Comparison of ENCODE assay signal across 8 mouse cellular contexts in genomic region chr10:117628363-117629168, GRCm38 (mm10). TPM values are rescaled to one million over a fixed set of nuclear protein-coding genes. Genes with fewer than 3 reads are reported as not detected.
A peak's percentile ranks its signal among the peaks of the same experiment; 100 is the strongest.
DNase-seq lines count a peak whose midpoint lies in the region; ATAC-seq and TF ChIP-seq lines count a peak whose summit lies in the region.

No protein-coding gene starts in this region.

- WGBS in heart, embryonic 12.5 days = 3% methylated on average over 25 of the region's 25 CpGs
- WGBS in forebrain, embryonic 16.5 days = under 1% methylated on average over 25 of the region's 25 CpGs
- WGBS in liver, embryonic 16.5 days (ENCODE audit: insufficient replicate concordance) = 3% methylated on average over 25 of the region's 25 CpGs

- no peak for TF ChIP-seq CTCF in ES-Bruce4 (IDR thresholded peaks at IDR 0.05; ENCODE audit: low read depth, low read length)

- peak overlapping the region; percentile 59 for H3K4me3 ChIP-seq in heart, embryonic 12.5 days
- peak overlapping the region; percentile 65 for H3K4me3 ChIP-seq in ES-Bruce4 (ENCODE audit: low read depth, low read length)
- H3K4me3 ChIP-seq in forebrain, embryonic 16.5 days (replicated peaks; ENCODE audit: low read length) = peak overlapping the region; percentile 54
- H3K4me3 ChIP-seq in liver, embryonic 16.5 days (ENCODE audit: low read depth, low read length) = peak overlapping the region; percentile 60

- no peak for TF ChIP-seq POLR2A in ES-Bruce4 (IDR thresholded peaks at IDR 0.05; ENCODE audit: insufficient read depth, low read length)

- no peak for TF ChIP-seq EP300 in ES-Bruce4 (IDR thresholded peaks at IDR 0.05; ENCODE audit: insufficient read depth, low read depth, low read length)

- peaks cover 3% of the 10 kb centered on the region; the same call in 1 of the 2 replicates for H3K4me1 ChIP-seq in heart, embryonic 12.5 days (replicated peaks)
- H3K4me1 ChIP-seq in ES-Bruce4 (ENCODE audit: control insufficient read depth, insufficient read depth, low read length) = no peaks in the 10 kb centered on the region
- H3K4me1 ChIP-seq in forebrain, embryonic 16.5 days (replicated peaks; ENCODE audit: control insufficient read depth, insufficient read depth, low read length) = peaks cover 17% of the 10 kb centered on the region
- H3K4me1 ChIP-seq in liver, embryonic 16.5 days (ENCODE audit: control insufficient read depth, low read depth, low read length) = no peaks in the 10 kb centered on the region; the same call in 1 of the 2 replicates

- peak overlapping the region; percentile 97 for H3K4me2 ChIP-seq in heart, embryonic 12.5 days
- peak overlapping the region; percentile 97 for H3K4me2 ChIP-seq in forebrain, embryonic 16.5 days (ENCODE audit: low read length)
- peak overlapping the region; percentile 63 for H3K4me2 ChIP-seq in liver, embryonic 16.5 days (ENCODE audit: low read depth, low read length)

- H3K9me3 ChIP-seq in heart, embryonic 12.5 days (replicated peaks) = no peaks in the 10 kb centered on the region
- no peaks in the 10 kb centered on the region for H3K9me3 ChIP-seq in ES-Bruce4 (replicated peaks; ENCODE audit: control insufficient read depth, insufficient read depth, low read length, poor library complexity, severe bottlenecking)
- H3K9me3 ChIP-seq in forebrain, embryonic 16.5 days (ENCODE audit: control insufficient read depth, low read length) = no peaks in the 10 kb centered on the region
- H3K9me3 ChIP-seq in liver, embryonic 16.5 days (replicated peaks; ENCODE audit: control insufficient read depth, low read length) = no peaks in the 10 kb centered on the region

- no peak for ATAC-seq in heart, embryonic 12.5 days (ENCODE audit: insufficient number of reproducible peaks, low FRiP score)
- ATAC-seq in forebrain, embryonic 16.5 days = 0 out of 2 replicates have a peak, but pooled peaks have one; percentile 32
- ATAC-seq in liver, embryonic 16.5 days (ENCODE audit: low read depth) = peak; percentile 16

- no peak overlapping the region for H3K27ac ChIP-seq in heart, embryonic 12.5 days (ENCODE audit: poor library complexity, severe bottlenecking)
- no peak overlapping the region for H3K27ac ChIP-seq in ES-Bruce4 (ENCODE audit: insufficient read depth, low read length)
- no peak overlapping the region for H3K27ac ChIP-seq in forebrain, embryonic 16.5 days (ENCODE audit: low read length)
- peak overlapping the region; percentile 22 for H3K27ac ChIP-seq in liver, embryonic 16.5 days (ENCODE audit: low read length)

- peaks cover 51% of the 10 kb centered on the region for H3K27me3 ChIP-seq in heart, embryonic 12.5 days (replicated peaks)
- H3K27me3 ChIP-seq in ES-Bruce4 (ENCODE audit: control insufficient read depth, insufficient read depth, low read length, poor library complexity, severe bottlenecking) = peaks cover 12% of the 10 kb centered on the region
- H3K27me3 ChIP-seq in forebrain, embryonic 16.5 days (replicated peaks; ENCODE audit: control insufficient read depth, insufficient read depth, low read length) = peaks cover 40% of the 10 kb centered on the region
- peaks cover 33% of the 10 kb centered on the region for H3K27me3 ChIP-seq in liver, embryonic 16.5 days (ENCODE audit: control insufficient read depth, insufficient read depth, low read depth, low read length)

- intact Hi-C loops in heart, postnatal 25 days (cut with DNase I) = loop anchor here (5.0 kb wide), 1 partner anchor 171 kb away; no protein-coding TSS in a partner anchor

- peak overlapping the region; percentile 55 for H3K9ac ChIP-seq in heart, embryonic 12.5 days
- H3K9ac ChIP-seq in ES-Bruce4 (ENCODE audit: low read depth, poor library complexity, severe bottlenecking) = no peak overlapping the region
- H3K9ac ChIP-seq in forebrain, embryonic 16.5 days (replicated peaks; ENCODE audit: low read depth, low read length) = peak overlapping the region; percentile 45
- H3K9ac ChIP-seq in liver, embryonic 16.5 days (ENCODE audit: low read depth, low read length) = no peak overlapping the region

- no peak for DNase-seq in heart, postnatal 25 days (ENCODE audit: low spot score)
- no peak for DNase-seq in thymus, postnatal 4 days
- no peak for DNase-seq in spleen, postnatal 4 days (ENCODE audit: low spot score in 2 of 2)
- no peak for DNase-seq in gastrocnemius, adult 8-10 months (ENCODE audit: low spot score in 2 of 2)

- H3K36me3 ChIP-seq in heart, embryonic 12.5 days = no peaks in the 10 kb centered on the region
- no peaks in the 10 kb centered on the region for H3K36me3 ChIP-seq in ES-Bruce4 (ENCODE audit: control insufficient read depth, insufficient read depth, low read length, poor library complexity, severe bottlenecking)
- no peaks in the 10 kb centered on the region for H3K36me3 ChIP-seq in forebrain, embryonic 16.5 days (ENCODE audit: control insufficient read depth, insufficient read depth)
- H3K36me3 ChIP-seq in liver, embryonic 16.5 days (ENCODE audit: control insufficient read depth, insufficient read depth) = no peaks in the 10 kb centered on the region

RNA-seq across cellular contexts. Expression of gene Cpm, which starts 0.7 kb away (rescaled TPM):
- 1.5 and 2.5 TPM in 2 replicates for polyA plus RNA-seq in heart, embryonic 12.5 days (2016; fragmentation: Nextera tagmentation; extraction: Ambion mirVana)
- total RNA-seq in heart, postnatal 25 days (2021) = 1 to 10 TPM; 3.9 to 4.5 TPM
- polyA plus RNA-seq in ES-Bruce4 (2011; ENCODE audit: insufficient read depth, insufficient read length, low read depth, missing spikeins) = 6.7 and 7.0 TPM in 2 replicates
- 4.5 and 4.6 TPM in 2 replicates for polyA plus RNA-seq in forebrain, embryonic 16.5 days (2015; fragmentation: Nextera tagmentation; extraction: Ambion mirVana)
- polyA plus RNA-seq in liver, embryonic 16.5 days (2015; fragmentation: Nextera tagmentation; extraction: Ambion mirVana) = 47.0 and 61.6 TPM in 2 replicates
- total RNA-seq in gastrocnemius, adult 8-10 months (2022) = 1 to 10 TPM; 1.3 to 2.2 (median 1.5) TPM

Comparison
In these comparisons a context has a peak if more than half of its experiments do, and no peak if none do; other contexts are left out.
1. H3K9ac ChIP-seq: peak in heart, embryonic 12.5 days (single experiment) and forebrain, embryonic 16.5 days (single experiment); none in ES-Bruce4 (single experiment) and liver, embryonic 16.5 days (single experiment).
2. Peak in every context shown above with its lines, with median percentiles within 50 percentile points of each other: H3K4me2 ChIP-seq and H3K4me3 ChIP-seq.